Mouse (Mus musculus) heart, embryonic 16.5 days (tissue): Measurements from ENCODE around the gene Abr. TPM values are rescaled to one million over a fixed set of nuclear protein-coding genes. Genes with fewer than 3 reads are reported as not detected.

ENCODE experiments used
- ATAC-seq: fragments of 200-750 bp; cut with Nextera tagmentation; replicated peaks from 2 replicates; pipeline ENCODE4 v1.8.0; 2017; ENCODE audit warnings: moderate number of reproducible peaks; ENCODE audit not compliant: insufficient read depth, low FRiP score; ENCODE audit errors: extremely low read depth
- H3K27ac ChIP-seq: fragments of 300-500 bp; sonication (generic); 2 replicates; pipeline ENCODE4 v1.5.1; 2014; ENCODE audit warnings: mild to moderate bottlenecking, low read length, control low read depth, moderate library complexity
- H3K27me3 ChIP-seq: fragments of 300-500 bp; sonication (generic); 2 replicates; pipeline ENCODE4 v1.6.1; 2014; ENCODE audit warnings: low read length, mixed read lengths; ENCODE audit not compliant: control insufficient read depth, insufficient read depth
- H3K36me3 ChIP-seq: fragments of 300-500 bp; sonication (generic); 2 replicates; pipeline ENCODE4 v1.6.1; 2014; ENCODE audit not compliant: control insufficient read depth, insufficient read depth
- H3K4me1 ChIP-seq: fragments of 300-500 bp; sonication (generic); 2 replicates; pipeline ENCODE4 v1.6.1; 2014; ENCODE audit warnings: low read length, mixed read lengths; ENCODE audit not compliant: control insufficient read depth, insufficient read depth
- H3K4me2 ChIP-seq: fragments of 300-500 bp; sonication (generic); 2 replicates; pipeline ENCODE4 v1.6.1; 2014; ENCODE audit warnings: low read depth, mild to moderate bottlenecking, control low read depth, low read length
- H3K4me3 ChIP-seq: fragments of 300-500 bp; sonication (generic); 2 replicates; pipeline ENCODE4 v1.5.1; 2014; ENCODE audit warnings: mild to moderate bottlenecking, control low read depth, low read length
- H3K9ac ChIP-seq: fragments of 300-500 bp; sonication (generic); 2 replicates; pipeline ENCODE4 v1.6.1; 2014; ENCODE audit warnings: low read length, control low read depth
- H3K9me3 ChIP-seq: fragments of 300-500 bp; sonication (generic); replicated peaks from 2 replicates; pipeline ENCODE4 v1.6.1; 2016; ENCODE audit warnings: low read length; ENCODE audit not compliant: control insufficient read depth
- WGBS: fragments of 180-500 bp; shearing (Covaris S2); extraction: QIAGEN DNeasy Blood & Tissue Kit; methylation state at CpG from one replicate; pipeline ENCODE4 v1.1.7; 2014; 5-methylcytosine and 5-hydroxymethylcytosine counted together
- polyA plus RNA-seq: library from polyadenylated mRNA; unstranded; fragments of >200 nt; fragmentation: Nextera tagmentation; extraction: Ambion mirVana; gene quantifications from 2 replicates; pipeline ENCODE4 v1.2.1, GENCODE M21; 2015

The Abr gene
- polyA plus RNA-seq, 1 experiment from 2014 or later = 21.0 TPM

- Histone ChIP-seq H3K4me3 (no peak overlapping the region), H3K27ac (peak overlapping the region; percentile 45), H3K27me3 (no peaks in the 10 kb centered on the region), H3K4me2 (no peak overlapping the region), H3K36me3 (no peaks in the 10 kb centered on the region), H3K4me1 (peaks cover 37% of the 10 kb centered on the region), H3K9me3 (no peaks in the 10 kb centered on the region), H3K9ac (0 out of 2 replicates have a peak overlapping the region, but pooled peaks have one; percentile 16)
- 44% methylated on average over 6 of the region's 6 CpGs for WGBS
- ATAC-seq = no peak
Measured at GRCm38 (mm10) chr11:76372534-76372933, 249.6 kb downstream of the Abr start.

DNA sequence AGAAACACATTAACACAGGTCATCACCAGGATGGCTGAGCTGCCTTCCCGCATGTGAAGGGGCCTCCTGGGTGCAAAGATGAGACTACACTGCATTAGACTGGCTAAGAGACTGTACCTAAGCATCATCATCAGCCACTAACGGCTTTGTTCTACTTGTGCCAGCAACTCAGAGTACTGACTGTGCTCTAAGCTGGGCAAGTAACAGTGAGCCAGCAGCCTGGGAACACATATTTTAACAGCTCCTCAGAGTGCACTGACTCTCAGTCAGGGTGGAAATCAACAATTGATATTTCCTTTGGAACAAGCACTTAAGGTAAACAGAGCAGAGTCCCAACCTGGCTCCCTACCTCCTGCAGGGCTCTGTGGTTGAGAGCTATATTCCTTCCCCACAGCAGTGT, 250.0 kb downstream of the Abr start:
- no peaks in the 10 kb centered on the region for H3K36me3 ChIP-seq
- H3K4me1 ChIP-seq = peaks cover 37% of the 10 kb centered on the region
- no peak overlapping the region for H3K4me2 ChIP-seq
- 46% methylated on average over 2 of the region's 2 CpGs for WGBS
- no peaks in the 10 kb centered on the region for H3K27me3 ChIP-seq
- H3K9me3 ChIP-seq = no peaks in the 10 kb centered on the region
- peak overlapping the region; percentile 35; the same call in 1 of the 2 replicates for H3K27ac ChIP-seq
- H3K9ac ChIP-seq = 0 out of 2 replicates have a peak overlapping the region, but pooled peaks have one; percentile 16
- H3K4me3 ChIP-seq = no peak overlapping the region
- no peak for ATAC-seq

DNA sequence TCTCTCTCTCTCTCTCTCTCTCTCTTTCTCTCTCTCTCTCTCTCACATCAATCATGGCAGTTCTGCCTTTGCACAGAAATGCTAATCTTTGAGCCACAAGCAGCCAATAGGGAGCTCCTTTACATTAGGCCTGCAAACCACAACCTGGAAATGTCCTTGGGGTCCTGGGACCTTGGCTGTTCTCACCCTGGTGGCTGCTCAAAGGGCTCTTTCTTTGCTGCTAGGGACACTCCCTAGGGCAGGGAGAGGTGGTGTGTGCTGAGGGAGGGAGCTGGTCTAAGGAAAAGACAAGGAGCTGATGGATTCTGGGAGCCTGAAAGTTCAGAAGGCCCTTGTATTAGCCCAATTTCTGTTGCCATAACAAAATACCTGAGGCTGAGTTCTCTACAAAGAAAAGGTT, 251.6 kb downstream of the Abr start:
- Histone ChIP-seq H3K27ac (no peak overlapping the region), H3K4me3 (no peak overlapping the region), H3K36me3 (no peaks in the 10 kb centered on the region), H3K4me1 (peaks cover 35% of the 10 kb centered on the region), H3K9ac (no peak overlapping the region), H3K9me3 (no peaks in the 10 kb centered on the region), H3K4me2 (no peak overlapping the region), H3K27me3 (no peaks in the 10 kb centered on the region)
- ATAC-seq = no peak

Other genes starting within 250 kb of the Abr start
- gene Nxn, start 223.2 kb downstream of the Abr start, polyA plus RNA-seq = 20.8 and 21.2 TPM in 2 replicates
- 81.6 and 84.4 TPM in 2 replicates for gene Timm22, start 215.4 kb downstream of the Abr start, polyA plus RNA-seq
- gene Bhlha9, start 50.2 kb upstream of the Abr start, polyA plus RNA-seq = 0.12 TPM in 1 of 2 replicates, not detected in the other
- 0.51 and 0.54 TPM in 2 replicates for gene Trarg1, start 57.5 kb upstream of the Abr start, polyA plus RNA-seq
- gene Gosr1, start 141.3 kb upstream of the Abr start, polyA plus RNA-seq = 20.9 and 21.4 TPM in 2 replicates
- gene Cpd, start 224.7 kb upstream of the Abr start, polyA plus RNA-seq = 6.9 and 10.0 TPM in 2 replicates